Mouse (Mus musculus): ENCODE data around the gene Gbx2. TPM values are rescaled to one million over a fixed set of nuclear protein-coding genes. Genes with fewer than 3 reads are reported as not detected.

Gene Gbx2
- polyA plus RNA-seq, 1 experiment from 2014 or later, result 0.27 TPM

GRCm38 (mm10) chr1:89942395-89942976, 11.5 kb upstream of the Gbx2 start:
- Histone ChIP-seq H3K4me3 (ENCODE audit: control insufficient read depth in 1 of 2, insufficient read depth in 1 of 2, low read depth in 1 of 2, low read length in 2 of 2) (peak overlapping the region; percentile 26 to 38; a peak in 3 of 4 replicates), H3K9ac (ENCODE audit: low read length) (no peak overlapping the region), H3K36me3 (ENCODE audit: control insufficient read depth, insufficient read depth, low read length) (no peaks in the 10 kb centered on the region), H3K4me1 (ENCODE audit: control insufficient read depth in 2 of 2, insufficient read depth in 2 of 2, low read length in 2 of 2) (peaks cover 4 to 11% of the 10 kb centered on the region in 2 experiments; a peak in 3 of 4 replicates), H3K9me3 (ENCODE audit: control insufficient read depth, low read length) (no peaks in the 10 kb centered on the region), H3K4me2 (ENCODE audit: low read length) (peak overlapping the region; percentile 66), H3K27me3 (ENCODE audit: control insufficient read depth, insufficient read depth, low read length) (peaks cover 83% of the 10 kb centered on the region), H3K27ac (replicated peaks in 1 of 2; ENCODE audit: control insufficient read depth in 1 of 2, insufficient read depth in 1 of 2, low read depth in 2 of 2, low read length in 2 of 2) (no peak overlapping the region)
- no peak for ATAC-seq (ENCODE audit: insufficient number of reproducible peaks, insufficient read depth, low FRiP score, low read depth)
- 6% methylated on average over 15 of the region's 15 CpGs for WGBS

- H3K4me3 ChIP-seq (ENCODE audit: control insufficient read depth in 1 of 2, insufficient read depth in 1 of 2, low read depth in 1 of 2, low read length in 2 of 2), result peak overlapping the region; percentile 26 to 38; a peak in 3 of 4 replicates
- WGBS, result 2% methylated on average over 40 of the region's 40 CpGs
- H3K27me3 ChIP-seq (ENCODE audit: control insufficient read depth, insufficient read depth, low read length), result peaks cover 89% of the 10 kb centered on the region
- ATAC-seq (ENCODE audit: insufficient number of reproducible peaks, insufficient read depth, low FRiP score, low read depth), result no peak
- no peak overlapping the region for H3K27ac ChIP-seq (replicated peaks in 1 of 2; ENCODE audit: control insufficient read depth in 1 of 2, insufficient read depth in 1 of 2, low read depth in 2 of 2, low read length in 2 of 2)
- H3K9me3 ChIP-seq (ENCODE audit: control insufficient read depth, low read length), result no peaks in the 10 kb centered on the region
- peak overlapping the region; percentile 39; the same call in 1 of the 2 replicates for H3K9ac ChIP-seq (ENCODE audit: low read length)
- H3K36me3 ChIP-seq (ENCODE audit: control insufficient read depth, insufficient read depth, low read length), result no peaks in the 10 kb centered on the region
- peaks cover 4 to 11% of the 10 kb centered on the region in 2 experiments; a peak in 3 of 4 replicates for H3K4me1 ChIP-seq (ENCODE audit: control insufficient read depth in 2 of 2, insufficient read depth in 2 of 2, low read length in 2 of 2)
- H3K4me2 ChIP-seq (ENCODE audit: low read length), result peak overlapping the region; percentile 66
These were observed 10.9 kb upstream of the Gbx2 start for GRCm38 (mm10) chr1:89941701-89942381.

DNA sequence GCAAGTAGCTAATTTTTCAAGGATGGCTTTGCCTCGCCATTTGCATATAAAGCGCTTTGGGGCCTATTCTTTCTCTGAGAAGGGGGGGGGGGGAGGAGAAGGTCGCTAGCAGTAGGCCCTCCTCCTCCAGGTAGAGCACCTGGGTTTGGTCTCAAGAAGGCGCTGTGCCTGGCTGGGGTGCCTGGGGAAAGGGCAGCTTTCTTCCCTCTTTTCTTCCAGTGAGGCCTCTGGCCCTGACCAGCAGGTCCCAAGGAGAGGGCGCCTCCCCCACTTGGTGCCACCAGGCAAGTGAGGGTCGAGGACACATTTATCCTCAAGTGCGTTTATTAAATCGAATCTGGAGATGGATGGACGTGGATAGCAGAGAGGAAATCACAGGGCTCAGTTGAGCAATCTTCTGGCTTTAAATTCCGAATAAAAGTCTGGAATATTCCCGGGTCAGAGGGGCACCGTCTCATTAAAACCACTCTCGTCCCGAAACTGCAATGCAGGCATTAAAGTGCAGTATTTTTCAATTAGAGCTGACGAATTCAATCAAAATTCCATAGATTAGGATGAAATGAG, 10.1 kb upstream of the Gbx2 start:
- no peak overlapping the region for H3K4me3 ChIP-seq (ENCODE audit: control insufficient read depth in 1 of 2, insufficient read depth in 1 of 2, low read depth in 1 of 2, low read length in 2 of 2)
- WGBS, result 20% methylated on average over 15 of the region's 15 CpGs
- ATAC-seq (ENCODE audit: insufficient number of reproducible peaks, insufficient read depth, low FRiP score, low read depth), result no peak
- H3K9me3 ChIP-seq (ENCODE audit: control insufficient read depth, low read length), result no peaks in the 10 kb centered on the region
- peaks cover 4 to 11% of the 10 kb centered on the region in 2 experiments; a peak in 3 of 4 replicates for H3K4me1 ChIP-seq (ENCODE audit: control insufficient read depth in 2 of 2, insufficient read depth in 2 of 2, low read length in 2 of 2)
- no peaks in the 10 kb centered on the region for H3K36me3 ChIP-seq (ENCODE audit: control insufficient read depth, insufficient read depth, low read length)
- peaks cover 95% of the 10 kb centered on the region for H3K27me3 ChIP-seq (ENCODE audit: control insufficient read depth, insufficient read depth, low read length)
- H3K4me2 ChIP-seq (ENCODE audit: low read length), result peak overlapping the region; percentile 66; the same call in 1 of the 2 replicates
- H3K27ac ChIP-seq (replicated peaks in 1 of 2; ENCODE audit: control insufficient read depth in 1 of 2, insufficient read depth in 1 of 2, low read depth in 2 of 2, low read length in 2 of 2), result no peak overlapping the region
- H3K9ac ChIP-seq (ENCODE audit: low read length), result no peak overlapping the region

GRCm38 (mm10) chr1:89939981-89940726, 9.2 kb upstream of the Gbx2 start:
- no peak overlapping the region for H3K9ac ChIP-seq (ENCODE audit: low read length)
- peak overlapping the region; percentile 40 for H3K4me2 ChIP-seq (ENCODE audit: low read length)
- no peaks in the 10 kb centered on the region for H3K9me3 ChIP-seq (ENCODE audit: control insufficient read depth, low read length)
- 5% methylated on average over 32 of the region's 34 CpGs for WGBS
- peak overlapping the region; percentile 12 to 13; a peak in 2 of 4 replicates for H3K4me3 ChIP-seq (ENCODE audit: control insufficient read depth in 1 of 2, insufficient read depth in 1 of 2, low read depth in 1 of 2, low read length in 2 of 2)
- H3K27me3 ChIP-seq (ENCODE audit: control insufficient read depth, insufficient read depth, low read length), result peaks cover 95% of the 10 kb centered on the region
- peaks cover 4 to 11% of the 10 kb centered on the region in 2 experiments; a peak in 3 of 4 replicates for H3K4me1 ChIP-seq (ENCODE audit: control insufficient read depth in 2 of 2, insufficient read depth in 2 of 2, low read length in 2 of 2)
- H3K27ac ChIP-seq (replicated peaks in 1 of 2; ENCODE audit: control insufficient read depth in 1 of 2, insufficient read depth in 1 of 2, low read depth in 2 of 2, low read length in 2 of 2), result no peak overlapping the region
- no peak for ATAC-seq (ENCODE audit: insufficient number of reproducible peaks, insufficient read depth, low FRiP score, low read depth)
- H3K36me3 ChIP-seq (ENCODE audit: control insufficient read depth, insufficient read depth, low read length), result no peaks in the 10 kb centered on the region

DNA sequence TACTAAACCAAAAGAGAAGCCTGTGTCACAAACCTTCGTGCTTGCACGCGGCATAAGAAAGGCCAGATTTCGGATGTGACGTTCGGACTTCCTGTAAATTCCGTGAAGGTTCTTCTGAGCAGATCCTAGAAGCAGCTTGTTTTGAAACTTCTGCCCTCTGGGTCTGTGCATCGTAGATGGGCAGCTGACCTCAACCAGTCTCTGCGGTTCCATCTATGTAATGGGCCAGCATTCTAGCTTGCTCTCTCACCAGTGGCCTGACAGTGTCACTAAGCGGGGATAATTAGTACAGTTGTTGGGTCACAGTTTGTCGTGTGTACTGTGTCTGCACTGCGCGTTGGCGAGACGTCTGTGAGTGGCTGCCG, 8.6 kb upstream of the Gbx2 start:
- Histone ChIP-seq H3K36me3 (ENCODE audit: control insufficient read depth, insufficient read depth, low read length) (no peaks in the 10 kb centered on the region), H3K4me2 (ENCODE audit: low read length) (no peak overlapping the region), H3K9me3 (ENCODE audit: control insufficient read depth, low read length) (no peaks in the 10 kb centered on the region), H3K4me3 (ENCODE audit: control insufficient read depth in 1 of 2, insufficient read depth in 1 of 2, low read depth in 1 of 2, low read length in 2 of 2) (no peak overlapping the region), H3K27me3 (ENCODE audit: control insufficient read depth, insufficient read depth, low read length) (peaks cover 96% of the 10 kb centered on the region), H3K27ac (replicated peaks in 1 of 2; ENCODE audit: control insufficient read depth in 1 of 2, insufficient read depth in 1 of 2, low read depth in 2 of 2, low read length in 2 of 2) (no peak overlapping the region), H3K4me1 (ENCODE audit: control insufficient read depth in 2 of 2, insufficient read depth in 2 of 2, low read length in 2 of 2) (peaks cover 4 to 11% of the 10 kb centered on the region in 2 experiments; a peak in 3 of 4 replicates), H3K9ac (ENCODE audit: low read length) (no peak overlapping the region)
- no peak for ATAC-seq (ENCODE audit: insufficient number of reproducible peaks, insufficient read depth, low FRiP score, low read depth)
- 29% methylated on average over 16 of the region's 16 CpGs for WGBS

- Histone ChIP-seq H3K4me1 (ENCODE audit: control insufficient read depth in 2 of 2, insufficient read depth in 2 of 2, low read length in 2 of 2) (peaks cover 4 to 11% of the 10 kb centered on the region in 2 experiments; a peak in 3 of 4 replicates), H3K4me2 (ENCODE audit: low read length) (no peak overlapping the region), H3K9ac (ENCODE audit: low read length) (no peak overlapping the region), H3K36me3 (ENCODE audit: control insufficient read depth, insufficient read depth, low read length) (no peaks in the 10 kb centered on the region), H3K27ac (replicated peaks in 1 of 2; ENCODE audit: control insufficient read depth in 1 of 2, insufficient read depth in 1 of 2, low read depth in 2 of 2, low read length in 2 of 2) (no peak overlapping the region), H3K9me3 (ENCODE audit: control insufficient read depth, low read length) (no peaks in the 10 kb centered on the region), H3K27me3 (ENCODE audit: control insufficient read depth, insufficient read depth, low read length) (peaks cover 96% of the 10 kb centered on the region), H3K4me3 (ENCODE audit: control insufficient read depth in 1 of 2, insufficient read depth in 1 of 2, low read depth in 1 of 2, low read length in 2 of 2) (no peak overlapping the region)
- no peak for ATAC-seq (ENCODE audit: insufficient number of reproducible peaks, insufficient read depth, low FRiP score, low read depth)
- 26% methylated on average over 16 of the region's 16 CpGs for WGBS
These were observed 8.1 kb upstream of the Gbx2 start for GRCm38 (mm10) chr1:89938884-89939595.

Data from heart, embryonic 14.5 days (tissue).